Mouse (Mus musculus) liver, embryonic 16.5 days (tissue): ENCODE data around the gene Pcsk5. TPM values are rescaled to one million over a fixed set of nuclear protein-coding genes. Genes with fewer than 3 reads are reported as not detected.
A peak's percentile ranks its signal among the peaks of the same experiment; 100 is the strongest.

Experiments used
- ATAC-seq: fragments of 200-750 bp; cut with Nextera tagmentation; 2 replicates; pipeline ENCODE4 v1.8.0; 2017; ENCODE audit warnings: low read depth, mild to moderate bottlenecking, moderate number of reproducible peaks, moderate library complexity
- H3K27ac ChIP-seq: fragments of 300-500 bp; sonication (generic); 2 replicates; pipeline ENCODE4 v1.5.1; 2014; ENCODE audit warnings: mild to moderate bottlenecking, low read length
- H3K27me3 ChIP-seq: fragments of 300-500 bp; sonication (generic); 2 replicates; pipeline ENCODE4 v1.6.1; 2014; ENCODE audit warnings: low read depth, low read length, mixed read lengths; ENCODE audit not compliant: control insufficient read depth, insufficient read depth
- H3K36me3 ChIP-seq: fragments of 300-500 bp; sonication (generic); 2 replicates; pipeline ENCODE4 v1.6.1; 2014; ENCODE audit warnings: mild to moderate bottlenecking; ENCODE audit not compliant: control insufficient read depth, insufficient read depth
- H3K4me1 ChIP-seq: fragments of 300-500 bp; sonication (generic); 2 replicates; pipeline ENCODE4 v1.6.1; 2014; ENCODE audit warnings: low read depth, low read length, mixed read lengths; ENCODE audit not compliant: control insufficient read depth
- H3K4me2 ChIP-seq: fragments of 300-500 bp; sonication (generic); 2 replicates; pipeline ENCODE4 v1.6.1; 2014; ENCODE audit warnings: low read depth, low read length, mixed read lengths
- H3K4me3 ChIP-seq: fragments of 300-500 bp; sonication (generic); 2 replicates; pipeline ENCODE4 v1.5.1; 2014; ENCODE audit warnings: low read depth, mild to moderate bottlenecking, low read length
- H3K9ac ChIP-seq: fragments of 300-500 bp; sonication (generic); 2 replicates; pipeline ENCODE4 v1.6.1; 2014; ENCODE audit warnings: low read depth, low read length
- H3K9me3 ChIP-seq: fragments of 300-500 bp; sonication (generic); replicated peaks from 2 replicates; pipeline ENCODE4 v1.6.1; 2016; ENCODE audit warnings: low read length; ENCODE audit not compliant: control insufficient read depth
- WGBS: fragments of 180-500 bp; shearing (Covaris S2); extraction: QIAGEN DNeasy Blood & Tissue Kit; methylation state at CpG from one replicate; pipeline ENCODE4 v1.1.7; 2014; ENCODE audit not compliant: insufficient replicate concordance; 5-methylcytosine and 5-hydroxymethylcytosine counted together
- polyA plus RNA-seq: library from polyadenylated mRNA; unstranded; fragments of >200 nt; fragmentation: Nextera tagmentation; extraction: Ambion mirVana; gene quantifications from 2 replicates; pipeline ENCODE4 v1.2.1, GENCODE M21; 2015

Gene Pcsk5
- polyA plus RNA-seq, result 1.5 and 2.4 TPM in 2 replicates

- 1% methylated on average over 36 of the region's 36 CpGs for whole genome bisulfite sequencing
- Histone ChIP-seq H3K9ac (peak within 1 kb of the TSS; percentile 58), H3K9me3 (no peaks in the 10 kb centered on the region), H3K27me3 (peaks cover 29% of the 10 kb centered on the region), H3K36me3 (no peaks in the 10 kb centered on the region), H3K4me1 (no peaks in the 10 kb centered on the region), H3K27ac (no peak within 1 kb of the TSS), H3K4me3 (peak within 1 kb of the TSS; percentile 62), H3K4me2 (peak within 1 kb of the TSS; percentile 55)
- peak; percentile 88 for ATAC-seq
These were observed at the start of gene Pcsk5 for GRCm38 (mm10) chr19:17837471-17837859. Gene Pcsk5, minus strand, starts transcription at chr19:17837632.

- no peak overlapping the region for H3K4me2 ChIP-seq
- H3K9me3 ChIP-seq, result no peaks in the 10 kb centered on the region
- no peak overlapping the region for H3K4me3 ChIP-seq
- no peaks in the 10 kb centered on the region for H3K27me3 ChIP-seq
- H3K4me1 ChIP-seq, result no peaks in the 10 kb centered on the region
- no peak overlapping the region for H3K27ac ChIP-seq
- 54% methylated on average over 7 of the region's 7 CpGs for WGBS
- no peaks in the 10 kb centered on the region for H3K36me3 ChIP-seq
- H3K9ac ChIP-seq, result no peak overlapping the region
- no peak for ATAC-seq
These were observed 38.4 kb upstream of the Pcsk5 start for GRCm38 (mm10) chr19:17875804-17876203.

- no peaks in the 10 kb centered on the region for H3K27me3 ChIP-seq
- H3K9ac ChIP-seq, result no peak overlapping the region
- 73% methylated on average over 2 of the region's 2 CpGs for WGBS
- no peak overlapping the region for H3K27ac ChIP-seq
- H3K4me3 ChIP-seq, result no peak overlapping the region
- H3K36me3 ChIP-seq, result no peaks in the 10 kb centered on the region
- ATAC-seq, result no peak
- H3K4me2 ChIP-seq, result no peak overlapping the region
- no peaks in the 10 kb centered on the region for H3K9me3 ChIP-seq
- no peaks in the 10 kb centered on the region for H3K4me1 ChIP-seq
These were observed 37.0 kb upstream of the Pcsk5 start for GRCm38 (mm10) chr19:17874388-17874787.

GRCm38 (mm10) chr19:17873755-17874154 lies 36.3 kb upstream of the Pcsk5 start:
- WGBS, result 43% methylated on average over 2 of the region's 2 CpGs
- no peak overlapping the region for H3K27ac ChIP-seq

GRCm38 (mm10) chr19:17866317-17866891 lies 29.0 kb upstream of the Pcsk5 start:
- WGBS, result 50% methylated on average over 3 of the region's 3 CpGs
- H3K36me3 ChIP-seq, result no peaks in the 10 kb centered on the region

More at GRCm38 (mm10) chr19:17873755-17874154, 36.3 kb upstream of the Pcsk5 start:
- Histone ChIP-seq H3K4me1 (no peaks in the 10 kb centered on the region), H3K4me2 (no peak overlapping the region), H3K36me3 (no peaks in the 10 kb centered on the region), H3K9me3 (no peaks in the 10 kb centered on the region), H3K9ac (no peak overlapping the region), H3K4me3 (no peak overlapping the region), H3K27me3 (no peaks in the 10 kb centered on the region)
- ATAC-seq, result no peak

GRCm38 (mm10) chr19:17860351-17861014 lies 23.1 kb upstream of the Pcsk5 start:
- no peak for ATAC-seq
- no peak overlapping the region for H3K4me2 ChIP-seq
- H3K27ac ChIP-seq, result no peak overlapping the region
- H3K9ac ChIP-seq, result no peak overlapping the region
- no peaks in the 10 kb centered on the region for H3K4me1 ChIP-seq
- H3K9me3 ChIP-seq, result no peaks in the 10 kb centered on the region
- WGBS, result 57% methylated on average over 4 of the region's 4 CpGs
- no peak overlapping the region for H3K4me3 ChIP-seq
- no peaks in the 10 kb centered on the region for H3K36me3 ChIP-seq
- no peaks in the 10 kb centered on the region for H3K27me3 ChIP-seq

More at GRCm38 (mm10) chr19:17866317-17866891, 29.0 kb upstream of the Pcsk5 start:
- Histone ChIP-seq H3K27me3 (no peaks in the 10 kb centered on the region), H3K27ac (no peak overlapping the region), H3K4me1 (no peaks in the 10 kb centered on the region), H3K4me2 (no peak overlapping the region), H3K9ac (no peak overlapping the region), H3K9me3 (no peaks in the 10 kb centered on the region), H3K4me3 (no peak overlapping the region)
- ATAC-seq, result no peak

GRCm38 (mm10) chr19:17856741-17857140 lies 19.3 kb upstream of the Pcsk5 start:
- no peak overlapping the region for H3K27ac ChIP-seq
- no peak overlapping the region for H3K9ac ChIP-seq
- no peaks in the 10 kb centered on the region for H3K9me3 ChIP-seq
- no peak overlapping the region for H3K4me3 ChIP-seq
- no peaks in the 10 kb centered on the region for H3K4me1 ChIP-seq
- WGBS, result 48% methylated on average over 3 of the region's 3 CpGs
- H3K36me3 ChIP-seq, result no peaks in the 10 kb centered on the region
- ATAC-seq, result no peak
- no peaks in the 10 kb centered on the region for H3K27me3 ChIP-seq
- H3K4me2 ChIP-seq, result no peak overlapping the region

GRCm38 (mm10) chr19:17848417-17848816 lies 11.0 kb upstream of the Pcsk5 start:
- H3K4me2 ChIP-seq, result no peak overlapping the region
- H3K9me3 ChIP-seq, result no peaks in the 10 kb centered on the region
- H3K9ac ChIP-seq, result no peak overlapping the region
- H3K27ac ChIP-seq, result no peak overlapping the region
- H3K4me1 ChIP-seq, result no peaks in the 10 kb centered on the region
- ATAC-seq, result no peak
- H3K27me3 ChIP-seq, result no peaks in the 10 kb centered on the region
- no peak overlapping the region for H3K4me3 ChIP-seq
- WGBS, result 69% methylated on average over 2 of the region's 2 CpGs
- H3K36me3 ChIP-seq, result no peaks in the 10 kb centered on the region

GRCm38 (mm10) chr19:17845967-17846366 lies 8.5 kb upstream of the Pcsk5 start:
- no peaks in the 10 kb centered on the region for H3K9me3 ChIP-seq
- H3K27me3 ChIP-seq, result no peaks in the 10 kb centered on the region
- WGBS, result 52% methylated on average over 5 of the region's 5 CpGs
- no peak overlapping the region for H3K9ac ChIP-seq
- no peak for ATAC-seq
- H3K36me3 ChIP-seq, result no peaks in the 10 kb centered on the region
- H3K4me3 ChIP-seq, result no peak overlapping the region
- H3K27ac ChIP-seq, result no peak overlapping the region
- no peak overlapping the region for H3K4me2 ChIP-seq
- H3K4me1 ChIP-seq, result no peaks in the 10 kb centered on the region
